Mouse (Mus musculus) kidney, embryonic 16.5 days (tissue): ENCODE results near the gene Lrp2bp. TPM values are rescaled to one million over a fixed set of nuclear protein-coding genes. Genes with fewer than 3 reads are reported as not detected.

Source experiments
- ATAC-seq: fragments of 200-750 bp; cut with Nextera tagmentation; 2 replicates; pipeline ENCODE4 v1.8.0; 2017; ENCODE audit warnings: moderate TSS enrichment; ENCODE audit not compliant: low FRiP score, low TSS enrichment
- H3K27ac ChIP-seq: fragments of 300-500 bp; sonication (generic); 2 replicates; pipeline ENCODE4 v1.5.1; 2014; ENCODE audit warnings: low read length
- H3K27me3 ChIP-seq: fragments of 300-500 bp; sonication (generic); 2 replicates; pipeline ENCODE4 v1.6.1; 2014; ENCODE audit warnings: low read length, control low read depth, mixed read lengths; ENCODE audit not compliant: insufficient read depth
- H3K36me3 ChIP-seq: fragments of 300-500 bp; sonication (generic); 2 replicates; pipeline ENCODE4 v1.6.1; 2014; ENCODE audit warnings: low read length, control low read depth, mixed read lengths; ENCODE audit not compliant: insufficient read depth
- H3K4me1 ChIP-seq: fragments of 300-500 bp; sonication (generic); 2 replicates; pipeline ENCODE4 v1.6.1; 2014; ENCODE audit warnings: low read length, control low read depth, mixed read lengths; ENCODE audit not compliant: insufficient read depth
- H3K4me2 ChIP-seq: fragments of 300-500 bp; sonication (generic); replicated peaks from 2 replicates; pipeline ENCODE4 v1.6.1; 2014; ENCODE audit warnings: low read depth, low read length
- H3K4me3 ChIP-seq: fragments of 300-500 bp; sonication (generic); 2 replicates; pipeline ENCODE4 v1.5.1; 2014; ENCODE audit warnings: mild to moderate bottlenecking, low read length
- H3K9ac ChIP-seq: fragments of 300-500 bp; sonication (generic); replicated peaks from 2 replicates; pipeline ENCODE4 v1.6.1; 2014; ENCODE audit warnings: low read length
- H3K9me3 ChIP-seq: fragments of 300-500 bp; sonication (generic); 2 replicates; pipeline ENCODE4 v1.6.1; 2016; ENCODE audit warnings: low read length, control low read depth
- WGBS: fragments of 180-500 bp; shearing (Covaris S2); extraction: QIAGEN DNeasy Blood & Tissue Kit; methylation state at CpG from one replicate; pipeline ENCODE4 v1.1.7; 2014; 5-methylcytosine and 5-hydroxymethylcytosine counted together
- polyA plus RNA-seq: library from polyadenylated mRNA; unstranded; fragments of >200 nt; fragmentation: Nextera tagmentation; extraction: Ambion mirVana; gene quantifications from 2 replicates; pipeline ENCODE4 v1.2.1, GENCODE M21; 2015

Lrp2bp gene
- polyA plus RNA-seq = 0.52 and 0.86 TPM in 2 replicates

GRCm38 (mm10) chr8:45999138-45999783 is at the start of gene Lrp2bp:
Lrp2bp (plus strand) TSS chr8:45999303.
- peak; percentile 1; the same call in 1 of the 2 replicates for ATAC-seq
- Histone ChIP-seq H3K4me1 (peaks cover 13% of the 10 kb centered on the region; the same call in 1 of the 2 replicates), H3K36me3 (peaks cover 18% of the 10 kb centered on the region), H3K9ac (peak within 1 kb of the TSS; percentile 90), H3K4me3 (peak within 1 kb of the TSS; percentile 58), H3K4me2 (peak within 1 kb of the TSS; percentile 88), H3K27ac (peak within 1 kb of the TSS; percentile 99), H3K9me3 (no peaks in the 10 kb centered on the region), H3K27me3 (no peaks in the 10 kb centered on the region)
- WGBS = 2% methylated on average over 22 of the region's 22 CpGs

- H3K9me3 ChIP-seq = no peaks in the 10 kb centered on the region
- WGBS = 55% methylated on average over 2 of the region's 2 CpGs
These were observed 48.5 kb upstream of the Lrp2bp start for GRCm38 (mm10) chr8:45950622-45951021.

GRCm38 (mm10) chr8:45970894-45971293 is 28.2 kb upstream of the Lrp2bp start:
- H3K4me1 ChIP-seq = peaks cover 8% of the 10 kb centered on the region
- WGBS = 94% methylated on average over 12 of the region's 12 CpGs
- ATAC-seq = no peak
- H3K36me3 ChIP-seq = peaks cover 4% of the 10 kb centered on the region
- no peak overlapping the region for H3K4me3 ChIP-seq
- no peak overlapping the region for H3K9ac ChIP-seq
- H3K4me2 ChIP-seq = no peak overlapping the region
- H3K27me3 ChIP-seq = no peaks in the 10 kb centered on the region
- H3K9me3 ChIP-seq = peaks cover 8% of the 10 kb centered on the region; the same call in 1 of the 2 replicates
- H3K27ac ChIP-seq = no peak overlapping the region

More at GRCm38 (mm10) chr8:45950622-45951021, 48.5 kb upstream of the Lrp2bp start:
- no peak overlapping the region for H3K4me3 ChIP-seq
- no peak overlapping the region for H3K4me2 ChIP-seq
- no peak overlapping the region for H3K27ac ChIP-seq
- ATAC-seq = no peak
- H3K27me3 ChIP-seq = no peaks in the 10 kb centered on the region
- no peak overlapping the region for H3K9ac ChIP-seq
- no peaks in the 10 kb centered on the region for H3K36me3 ChIP-seq
- H3K4me1 ChIP-seq = no peaks in the 10 kb centered on the region

GRCm38 (mm10) chr8:45973988-45974505 is 25.1 kb upstream of the Lrp2bp start:
- peak overlapping the region; percentile 78 for H3K4me2 ChIP-seq
- H3K4me3 ChIP-seq = peak overlapping the region; percentile 82; the same call in 1 of the 2 replicates
- ATAC-seq = no peak
- H3K27me3 ChIP-seq = no peaks in the 10 kb centered on the region
- H3K9me3 ChIP-seq = peaks cover 8% of the 10 kb centered on the region; the same call in 1 of the 2 replicates
- H3K9ac ChIP-seq = peak overlapping the region; percentile 86
- peaks cover 17% of the 10 kb centered on the region for H3K36me3 ChIP-seq
- 75% methylated on average over 8 of the region's 8 CpGs for WGBS
- H3K4me1 ChIP-seq = peaks cover 13% of the 10 kb centered on the region
- H3K27ac ChIP-seq = no peak overlapping the region

GRCm38 (mm10) chr8:45975126-45975836 is 23.8 kb upstream of the Lrp2bp start, which contains the start of the genes 1700029J07Rik and Ufsp2:
1700029J07Rik (minus strand) TSS chr8:45975252.
Ufsp2 (plus strand) TSS chr8:45975528.
- H3K27me3 ChIP-seq = no peaks in the 10 kb centered on the region
- ATAC-seq = peak; percentile 99
- WGBS = 1% methylated on average over 57 of the region's 57 CpGs
- peaks cover 8% of the 10 kb centered on the region; the same call in 1 of the 2 replicates for H3K9me3 ChIP-seq
- H3K4me3 ChIP-seq = peak within 1 kb of the TSS; percentile 82
- H3K36me3 ChIP-seq = peaks cover 20% of the 10 kb centered on the region
- H3K4me1 ChIP-seq = peaks cover 13% of the 10 kb centered on the region
- H3K4me2 ChIP-seq = peak within 1 kb of the TSS; percentile 78
- H3K9ac ChIP-seq = peak within 1 kb of the TSS; percentile 86
- H3K27ac ChIP-seq = peak within 1 kb of the TSS; percentile 85

- no peak for ATAC-seq
These were observed 23.1 kb upstream of the Lrp2bp start for GRCm38 (mm10) chr8:45975837-45976468.

GRCm38 (mm10) chr8:45986665-45987064 is 12.4 kb upstream of the Lrp2bp start:
- peaks cover 21% of the 10 kb centered on the region for H3K36me3 ChIP-seq
- 74% methylated on average over 3 of the region's 3 CpGs for WGBS
- H3K4me1 ChIP-seq = no peaks in the 10 kb centered on the region
- no peaks in the 10 kb centered on the region for H3K27me3 ChIP-seq
- H3K9ac ChIP-seq = no peak overlapping the region
- ATAC-seq = no peak
- H3K27ac ChIP-seq = no peak overlapping the region
- no peak overlapping the region for H3K4me2 ChIP-seq
- H3K4me3 ChIP-seq = no peak overlapping the region
- H3K9me3 ChIP-seq = no peaks in the 10 kb centered on the region

More at GRCm38 (mm10) chr8:45975837-45976468, 23.1 kb upstream of the Lrp2bp start:
- 0 out of 2 replicates have a peak overlapping the region, but pooled peaks have one; percentile 40 for H3K27ac ChIP-seq
- H3K4me2 ChIP-seq = peak overlapping the region; percentile 78
- peaks cover 13% of the 10 kb centered on the region for H3K4me1 ChIP-seq
- H3K4me3 ChIP-seq = peak overlapping the region; percentile 82
- H3K36me3 ChIP-seq = peaks cover 22% of the 10 kb centered on the region
- H3K9me3 ChIP-seq = peaks cover 5% of the 10 kb centered on the region; the same call in 1 of the 2 replicates
- WGBS = 57% methylated on average over 11 of the region's 11 CpGs
- no peaks in the 10 kb centered on the region for H3K27me3 ChIP-seq
- peak overlapping the region; percentile 86 for H3K9ac ChIP-seq

- ATAC-seq = no peak
- 79% methylated on average over 2 of the region's 2 CpGs for whole genome bisulfite sequencing
- H3K27ac ChIP-seq = no peak overlapping the region
- no peaks in the 10 kb centered on the region for H3K4me1 ChIP-seq
- no peaks in the 10 kb centered on the region for H3K27me3 ChIP-seq
- H3K9me3 ChIP-seq = no peaks in the 10 kb centered on the region
- peaks cover 10% of the 10 kb centered on the region for H3K36me3 ChIP-seq
- no peak overlapping the region for H3K4me2 ChIP-seq
- H3K9ac ChIP-seq = no peak overlapping the region
- H3K4me3 ChIP-seq = no peak overlapping the region
These were observed 10.9 kb upstream of the Lrp2bp start for GRCm38 (mm10) chr8:45988189-45988588.

GRCm38 (mm10) chr8:45990631-45991310 is 8.3 kb upstream of the Lrp2bp start:
- Histone ChIP-seq H3K9me3 (no peaks in the 10 kb centered on the region), H3K36me3 (peaks cover 25% of the 10 kb centered on the region), H3K9ac (no peak overlapping the region), H3K27me3 (no peaks in the 10 kb centered on the region), H3K4me1 (no peaks in the 10 kb centered on the region), H3K4me2 (no peak overlapping the region), H3K4me3 (no peak overlapping the region), H3K27ac (no peak overlapping the region)
- WGBS = 91% methylated on average over 4 of the region's 4 CpGs
- no peak for ATAC-seq
